Mouse (Mus musculus): ENCODE results near the gene Prpf8. TPM values are rescaled to one million over a fixed set of nuclear protein-coding genes. Genes with fewer than 3 reads are reported as not detected.
"Not testable (repeated sequence)": the region's sequence is repeated elsewhere in the genome, so short reads cannot be mapped to it uniquely, and the experiment has no call there.

Gene Prpf8
- total RNA-seq, 4 experiments from 2014 or later, result 138 to 159 (median 149) TPM

DNA sequence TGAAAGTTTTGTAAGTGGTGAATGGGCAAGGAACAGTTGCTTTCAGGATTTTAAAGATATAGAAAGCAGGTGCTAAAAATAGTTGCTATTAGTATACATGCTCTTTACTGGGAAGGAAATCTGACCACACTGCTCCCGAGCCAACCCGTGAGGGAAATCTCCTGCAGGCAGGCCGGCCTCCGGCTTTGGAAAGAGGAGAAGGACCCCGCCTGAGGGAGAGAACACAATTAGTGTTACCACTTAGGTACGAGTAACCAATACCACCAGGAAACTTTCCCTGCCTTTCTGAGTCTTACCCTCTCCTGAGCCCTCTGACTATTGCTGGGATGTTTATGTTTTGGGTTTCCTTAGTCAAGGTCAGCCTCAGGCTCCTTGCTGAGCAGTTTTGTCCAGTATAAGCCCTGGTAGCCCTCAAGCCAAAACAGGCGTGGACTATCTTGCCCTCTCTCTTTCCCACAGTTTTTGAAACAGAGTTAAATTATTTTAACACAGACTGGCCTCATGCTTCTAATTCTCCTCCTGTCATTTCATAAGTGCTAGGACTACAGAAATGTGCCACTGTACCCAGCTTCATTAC is 66.4 kb downstream of the Prpf8 start:
- DNase-seq (ENCODE audit: low spot score in 2 of 2), result no peak

- not testable (repeated sequence) for DNase-seq (ENCODE audit: low spot score in 2 of 2)
Observed at GRCm38 (mm10) chr11:75556006-75556405, 69.4 kb downstream of the Prpf8 start.

DNA sequence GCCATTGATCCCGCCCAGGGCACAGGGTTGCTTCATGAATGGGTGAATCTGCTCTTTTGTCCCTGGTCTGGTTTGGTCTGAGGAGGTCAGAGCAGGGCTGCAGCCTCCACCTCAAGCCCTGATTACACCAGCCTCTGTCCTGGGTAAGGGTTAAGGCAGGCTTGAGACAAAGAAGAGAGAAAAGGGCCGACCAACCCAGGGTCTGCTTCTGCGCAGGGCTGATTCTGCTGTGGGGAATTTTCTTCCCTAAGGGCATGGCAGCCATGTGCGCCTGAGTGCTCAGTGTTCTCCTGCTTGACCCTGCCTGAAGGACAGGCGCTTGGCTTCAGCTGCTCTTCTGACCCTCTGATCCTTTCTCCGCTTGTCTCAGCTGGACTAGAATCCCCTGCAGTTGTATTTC is 70.5 kb downstream of the Prpf8 start:
- DNase-seq (ENCODE audit: low spot score in 2 of 2), result no peak

GRCm38 (mm10) chr11:75558101-75558500 is 71.5 kb downstream of the Prpf8 start:
- no peak for DNase-seq (ENCODE audit: low spot score in 2 of 2)

Small RNAs within 50 kb of the gene (microRNA-seq; reads per million reads assigned to microRNA genes)
- gene Mir22 (2,741 to 3,096 reads per million in 2 experiments), gene Mir3971 (0 reads per million in 2 experiments)

Other genes starting within 250 kb of the Prpf8 start
- 10 to 100 TPM; 47.5 to 51.4 (median 50.2) TPM for gene Rpa1, start 138.5 kb upstream of the Prpf8 start, total RNA-seq (2022)
- gene Smyd4, start 138.4 kb upstream of the Prpf8 start, total RNA-seq (2022), result 10 to 100 TPM; 13.9 to 22.5 (median 18.1) TPM
- 10 to 100 TPM in 2 of 4 experiments, 1 to 10 TPM in 2; 8.5 to 17.8 (median 11.3) TPM for gene Serpinf1, start 64.1 kb upstream of the Prpf8 start, total RNA-seq (2022)
- gene Serpinf2, start 47.2 kb upstream of the Prpf8 start, total RNA-seq (2022), result under 1 TPM in 3 of 4 experiments, not detected in 1; 0.27 to 0.84 (median 0.43) TPM
- gene Wdr81, start 32.1 kb upstream of the Prpf8 start, total RNA-seq (2022), result 10 to 100 TPM; 20.2 to 22.5 (median 22.0) TPM
- gene Tlcd2, start 25.1 kb upstream of the Prpf8 start, total RNA-seq (2022), result under 1 TPM; 0.62 to 0.99 (median 0.82) TPM
- gene Rilp, start 23.3 kb downstream of the Prpf8 start, total RNA-seq (2022), result 1 to 10 TPM; 1.7 to 2.4 (median 2.1) TPM
- gene Scarf1, start 26.7 kb downstream of the Prpf8 start, total RNA-seq (2022), result 1 to 10 TPM; 1.6 to 1.9 (median 1.7) TPM
- 10 to 100 TPM; 45.5 to 58.2 (median 52.2) TPM for gene Slc43a2, start 44.9 kb downstream of the Prpf8 start, total RNA-seq (2022)
- gene Pitpna, start 101.3 kb downstream of the Prpf8 start, total RNA-seq (2022), result 100 to 1,000 TPM; 300 to 319 (median 307) TPM
- 10 to 100 TPM; 41.3 to 43.5 (median 42.5) TPM for gene Inpp5k, start 144.2 kb downstream of the Prpf8 start, total RNA-seq (2022)
- 10 to 100 TPM; 18.2 to 27.0 (median 21.2) TPM for gene Myo1c, start 163.7 kb downstream of the Prpf8 start, total RNA-seq (2022)
- gene Crk, start 192.4 kb downstream of the Prpf8 start, total RNA-seq (2022), result 100 to 1,000 TPM; 108 to 117 (median 112) TPM
- 1,000 to 10,000 TPM; 1,072 to 1,190 (median 1,127) TPM for gene Ywhae, start 246.1 kb downstream of the Prpf8 start, total RNA-seq (2022)

Measured in left cerebral cortex, adult 8-10 months (tissue).